Mouse (Mus musculus): ENCODE data around the gene Cd101. TPM values are rescaled to one million over a fixed set of nuclear protein-coding genes. Genes with fewer than 3 reads are reported as not detected.

The Cd101 gene
- polyA plus RNA-seq, 1 experiment from 2014 or later = 0.04 TPM

- Histone ChIP-seq H3K27ac (no peak overlapping the region), H3K36me3 (peaks cover 3% of the 10 kb centered on the region; the same call in 1 of the 2 replicates), H3K4me3 (no peak overlapping the region), H3K9me3 (replicated peaks) (no peaks in the 10 kb centered on the region), H3K4me1 (peaks cover 13% of the 10 kb centered on the region; the same call in 1 of the 2 replicates), H3K27me3 (ENCODE audit: low read depth, poor library complexity, severe bottlenecking) (no peaks in the 10 kb centered on the region)
- 91% methylated on average over 9 of the region's 9 CpGs for WGBS
- DNase-seq (ENCODE audit: low spot score) = no peak
These were observed 5.2 kb upstream of the Cd101 start for GRCm38 (mm10) chr3:101034509-101034908.

- Histone ChIP-seq H3K4me1 (peaks cover 13% of the 10 kb centered on the region; the same call in 1 of the 2 replicates), H3K4me3 (no peak overlapping the region), H3K27ac (no peak overlapping the region), H3K9me3 (replicated peaks) (no peaks in the 10 kb centered on the region), H3K27me3 (ENCODE audit: low read depth, poor library complexity, severe bottlenecking) (no peaks in the 10 kb centered on the region), H3K36me3 (peaks cover 3% of the 10 kb centered on the region; the same call in 1 of the 2 replicates)
- 48% methylated on average over 4 of the region's 4 CpGs for WGBS
- DNase-seq (ENCODE audit: low spot score) = no peak
These were observed 4.3 kb upstream of the Cd101 start for GRCm38 (mm10) chr3:101033644-101034043.

- no peaks in the 10 kb centered on the region for H3K9me3 ChIP-seq (replicated peaks)
- DNase-seq (ENCODE audit: low spot score) = no peak
- no peaks in the 10 kb centered on the region for H3K27me3 ChIP-seq (ENCODE audit: low read depth, poor library complexity, severe bottlenecking)
- H3K27ac ChIP-seq = no peak overlapping the region
- H3K36me3 ChIP-seq = no peaks in the 10 kb centered on the region
- peaks cover 8% of the 10 kb centered on the region; the same call in 1 of the 2 replicates for H3K4me1 ChIP-seq
- WGBS = 57% methylated on average over 7 of the region's 7 CpGs
- no peak overlapping the region for H3K4me3 ChIP-seq
These were observed 2.2 kb upstream of the Cd101 start for GRCm38 (mm10) chr3:101031456-101032142.

- DNase-seq (ENCODE audit: low spot score) = no peak
- H3K27ac ChIP-seq = no peak overlapping the region
- no peak overlapping the region for H3K4me3 ChIP-seq
- peaks cover 8% of the 10 kb centered on the region; the same call in 1 of the 2 replicates for H3K4me1 ChIP-seq
- no peaks in the 10 kb centered on the region for H3K9me3 ChIP-seq (replicated peaks)
- H3K27me3 ChIP-seq (ENCODE audit: low read depth, poor library complexity, severe bottlenecking) = no peaks in the 10 kb centered on the region
- H3K36me3 ChIP-seq = no peaks in the 10 kb centered on the region
- WGBS = 100% methylated on average over 1 of the region's 1 CpGs
These were observed 1.3 kb upstream of the Cd101 start for GRCm38 (mm10) chr3:101030630-101031029.

GRCm38 (mm10) chr3:101026741-101027140, 2.6 kb downstream of the Cd101 start:
- H3K27me3 ChIP-seq (ENCODE audit: low read depth, poor library complexity, severe bottlenecking) = no peaks in the 10 kb centered on the region
- no peaks in the 10 kb centered on the region for H3K36me3 ChIP-seq
- no peaks in the 10 kb centered on the region for H3K9me3 ChIP-seq (replicated peaks)
- DNase-seq (ENCODE audit: low spot score) = no peak
- H3K4me3 ChIP-seq = no peak overlapping the region
- 86% methylated on average over 1 of the region's 1 CpGs for WGBS
- peaks cover 8% of the 10 kb centered on the region; the same call in 1 of the 2 replicates for H3K4me1 ChIP-seq
- H3K27ac ChIP-seq = no peak overlapping the region

- Histone ChIP-seq H3K36me3 (no peaks in the 10 kb centered on the region), H3K4me3 (no peak overlapping the region), H3K4me1 (no peaks in the 10 kb centered on the region), H3K27me3 (ENCODE audit: low read depth, poor library complexity, severe bottlenecking) (no peaks in the 10 kb centered on the region), H3K9me3 (replicated peaks) (no peaks in the 10 kb centered on the region), H3K27ac (no peak overlapping the region)
- DNase-seq (ENCODE audit: low spot score) = no peak
- 88% methylated on average over 6 of the region's 6 CpGs for WGBS
These were observed 6.4 kb downstream of the Cd101 start for GRCm38 (mm10) chr3:101022967-101023366.

GRCm38 (mm10) chr3:101021481-101022051, 7.8 kb downstream of the Cd101 start:
- H3K4me3 ChIP-seq = no peak overlapping the region
- no peaks in the 10 kb centered on the region for H3K36me3 ChIP-seq
- WGBS = 80% methylated on average over 8 of the region's 8 CpGs
- H3K9me3 ChIP-seq (replicated peaks) = no peaks in the 10 kb centered on the region
- H3K27ac ChIP-seq = no peak overlapping the region
- DNase-seq (ENCODE audit: low spot score) = no peak
- H3K27me3 ChIP-seq (ENCODE audit: low read depth, poor library complexity, severe bottlenecking) = no peaks in the 10 kb centered on the region
- no peaks in the 10 kb centered on the region for H3K4me1 ChIP-seq

GRCm38 (mm10) chr3:101021073-101021472, 8.3 kb downstream of the Cd101 start:
- no peak for DNase-seq (ENCODE audit: low spot score)
- Histone ChIP-seq H3K4me1 (no peaks in the 10 kb centered on the region), H3K9me3 (replicated peaks) (no peaks in the 10 kb centered on the region), H3K36me3 (no peaks in the 10 kb centered on the region), H3K27ac (no peak overlapping the region), H3K4me3 (no peak overlapping the region), H3K27me3 (ENCODE audit: low read depth, poor library complexity, severe bottlenecking) (no peaks in the 10 kb centered on the region)
- 89% methylated on average over 5 of the region's 5 CpGs for WGBS

GRCm38 (mm10) chr3:101018494-101018893, 10.9 kb downstream of the Cd101 start:
- Histone ChIP-seq H3K9me3 (replicated peaks) (no peaks in the 10 kb centered on the region), H3K4me3 (no peak overlapping the region), H3K36me3 (no peaks in the 10 kb centered on the region), H3K27me3 (ENCODE audit: low read depth, poor library complexity, severe bottlenecking) (no peaks in the 10 kb centered on the region), H3K4me1 (peaks cover 9% of the 10 kb centered on the region; the same call in 1 of the 2 replicates), H3K27ac (no peak overlapping the region)
- no peak for DNase-seq (ENCODE audit: low spot score)
- WGBS = 76% methylated on average over 6 of the region's 6 CpGs

GRCm38 (mm10) chr3:101016050-101016449, 13.3 kb downstream of the Cd101 start:
- H3K27ac ChIP-seq = no peak overlapping the region
- WGBS = 93% methylated on average over 7 of the region's 7 CpGs
- no peaks in the 10 kb centered on the region for H3K36me3 ChIP-seq
- H3K4me3 ChIP-seq = no peak overlapping the region
- no peak for DNase-seq (ENCODE audit: low spot score)
- no peaks in the 10 kb centered on the region for H3K9me3 ChIP-seq (replicated peaks)
- H3K4me1 ChIP-seq = peaks cover 23% of the 10 kb centered on the region
- no peaks in the 10 kb centered on the region for H3K27me3 ChIP-seq (ENCODE audit: low read depth, poor library complexity, severe bottlenecking)

- peaks cover 23% of the 10 kb centered on the region for H3K4me1 ChIP-seq
- no peaks in the 10 kb centered on the region for H3K9me3 ChIP-seq (replicated peaks)
- H3K36me3 ChIP-seq = no peaks in the 10 kb centered on the region
- H3K27me3 ChIP-seq (ENCODE audit: low read depth, poor library complexity, severe bottlenecking) = no peaks in the 10 kb centered on the region
- H3K27ac ChIP-seq = no peak overlapping the region
- 74% methylated on average over 4 of the region's 4 CpGs for WGBS
- no peak for DNase-seq (ENCODE audit: low spot score)
- H3K4me3 ChIP-seq = no peak overlapping the region
These were observed 14.1 kb downstream of the Cd101 start for GRCm38 (mm10) chr3:101015254-101015653.

GRCm38 (mm10) chr3:101013536-101013935, 15.8 kb downstream of the Cd101 start:
- Histone ChIP-seq H3K36me3 (no peaks in the 10 kb centered on the region), H3K4me3 (no peak overlapping the region), H3K4me1 (peaks cover 23% of the 10 kb centered on the region), H3K27ac (no peak overlapping the region), H3K9me3 (replicated peaks) (no peaks in the 10 kb centered on the region), H3K27me3 (ENCODE audit: low read depth, poor library complexity, severe bottlenecking) (no peaks in the 10 kb centered on the region)
- WGBS = 94% methylated on average over 3 of the region's 3 CpGs
- DNase-seq (ENCODE audit: low spot score) = no peak

- H3K27ac ChIP-seq = peak overlapping the region; percentile 74; the same call in 1 of the 2 replicates
These were observed 16.4 kb downstream of the Cd101 start for GRCm38 (mm10) chr3:101013005-101013404.

More at GRCm38 (mm10) chr3:101013005-101013404, 16.4 kb downstream of the Cd101 start:
- no peak overlapping the region for H3K4me3 ChIP-seq
- 94% methylated on average over 10 of the region's 10 CpGs for WGBS
- H3K27me3 ChIP-seq (ENCODE audit: low read depth, poor library complexity, severe bottlenecking) = no peaks in the 10 kb centered on the region
- no peaks in the 10 kb centered on the region for H3K36me3 ChIP-seq
- H3K9me3 ChIP-seq (replicated peaks) = no peaks in the 10 kb centered on the region
- no peak for DNase-seq (ENCODE audit: low spot score)
- H3K4me1 ChIP-seq = peaks cover 23% of the 10 kb centered on the region

Measured in limb, embryonic 10.5 days (tissue).